Mouse (Mus musculus): ENCODE measurements at regions not wholly inside any gene's neighbourhood (a gene's known extent, or its start where the extent isn't known, plus 50 kb on each side); places are given as distances from the start of the nearest gene placed in this dataset.

GRCm38 (mm10) chr2:21267149-21267761 lies 61.7 kb downstream of the Thnsl1 start:
- WGBS: 55% methylated on average over 6 of the region's 6 CpGs
- H3K27ac ChIP-seq (ENCODE audit: control insufficient read depth, insufficient read depth, low read length): no peak overlapping the region
- no peaks in the 10 kb centered on the region for H3K4me1 ChIP-seq (replicated peaks; ENCODE audit: control insufficient read depth, insufficient read depth, low read length)
- no peak for DNase-seq
- H3K36me3 ChIP-seq (ENCODE audit: control insufficient read depth, insufficient read depth, low read length): no peaks in the 10 kb centered on the region
- H3K27me3 ChIP-seq (ENCODE audit: control insufficient read depth, insufficient read depth, low read length): no peaks in the 10 kb centered on the region
- TF ChIP-seq CTCF (IDR thresholded peaks at IDR 0.05; ENCODE audit: borderline replicate concordance, control insufficient read depth, extremely low read depth, insufficient read depth, low read length, poor library complexity): no peak
- TF ChIP-seq POLR2A (IDR thresholded peaks at IDR 0.05; ENCODE audit: control insufficient read depth, extremely low read depth, insufficient read depth, low read length, poor library complexity): no peak
- no peak overlapping the region for H3K4me3 ChIP-seq (ENCODE audit: control insufficient read depth, insufficient read depth, low read length)

GRCm38 (mm10) chr2:21269989-21270846 lies 64.7 kb downstream of the Thnsl1 start:
- no peak overlapping the region for H3K4me3 ChIP-seq (ENCODE audit: control insufficient read depth, insufficient read depth, low read length)
- H3K36me3 ChIP-seq (ENCODE audit: control insufficient read depth, insufficient read depth, low read length): no peaks in the 10 kb centered on the region
- TF ChIP-seq POLR2A (IDR thresholded peaks at IDR 0.05; ENCODE audit: control insufficient read depth, extremely low read depth, insufficient read depth, low read length, poor library complexity): no peak
- no peak for TF ChIP-seq CTCF (IDR thresholded peaks at IDR 0.05; ENCODE audit: borderline replicate concordance, control insufficient read depth, extremely low read depth, insufficient read depth, low read length, poor library complexity)
- no peak overlapping the region for H3K27ac ChIP-seq (ENCODE audit: control insufficient read depth, insufficient read depth, low read length)
- H3K4me1 ChIP-seq (replicated peaks; ENCODE audit: control insufficient read depth, insufficient read depth, low read length): no peaks in the 10 kb centered on the region
- H3K27me3 ChIP-seq (ENCODE audit: control insufficient read depth, insufficient read depth, low read length): no peaks in the 10 kb centered on the region
- no peak for DNase-seq
- 70% methylated on average over 12 of the region's 12 CpGs for WGBS

DNA sequence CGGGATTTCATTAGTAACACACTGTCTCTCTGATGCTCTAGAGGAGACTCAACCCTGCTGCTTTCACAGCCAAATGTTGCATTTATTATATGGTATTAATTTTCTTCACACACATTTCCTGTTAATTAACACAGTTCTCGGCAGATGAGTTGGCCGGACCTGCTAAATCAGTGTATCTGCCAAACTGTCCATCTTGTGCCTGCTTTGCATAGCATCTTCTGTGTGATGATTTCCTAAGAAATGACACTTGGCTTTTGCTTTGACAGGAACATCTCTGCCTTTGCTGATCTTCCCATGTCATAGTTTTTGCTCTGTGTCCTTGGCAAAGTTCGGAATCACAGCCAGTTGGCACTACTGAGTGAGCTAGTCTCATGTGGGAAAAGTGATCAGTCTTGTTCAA lies 67.9 kb downstream of the Thnsl1 start:
- TF ChIP-seq POLR2A (IDR thresholded peaks at IDR 0.05; ENCODE audit: control insufficient read depth, extremely low read depth, insufficient read depth, low read length, poor library complexity) (no peak), CTCF (IDR thresholded peaks at IDR 0.05; ENCODE audit: borderline replicate concordance, control insufficient read depth, extremely low read depth, insufficient read depth, low read length, poor library complexity) (no peak)
- Histone ChIP-seq H3K27ac (ENCODE audit: control insufficient read depth, insufficient read depth, low read length) (no peak overlapping the region), H3K36me3 (ENCODE audit: control insufficient read depth, insufficient read depth, low read length) (no peaks in the 10 kb centered on the region), H3K4me1 (replicated peaks; ENCODE audit: control insufficient read depth, insufficient read depth, low read length) (no peaks in the 10 kb centered on the region), H3K27me3 (ENCODE audit: control insufficient read depth, insufficient read depth, low read length) (no peaks in the 10 kb centered on the region), H3K4me3 (ENCODE audit: control insufficient read depth, insufficient read depth, low read length) (no peak overlapping the region)
- 93% methylated on average over 4 of the region's 4 CpGs for WGBS
- DNase-seq: no peak

- WGBS: 95% methylated on average over 4 of the region's 4 CpGs
- Histone ChIP-seq H3K36me3 (ENCODE audit: control insufficient read depth, insufficient read depth, low read length) (no peaks in the 10 kb centered on the region), H3K4me1 (replicated peaks; ENCODE audit: control insufficient read depth, insufficient read depth, low read length) (no peaks in the 10 kb centered on the region), H3K27ac (ENCODE audit: control insufficient read depth, insufficient read depth, low read length) (no peak overlapping the region), H3K4me3 (ENCODE audit: control insufficient read depth, insufficient read depth, low read length) (no peak overlapping the region), H3K27me3 (ENCODE audit: control insufficient read depth, insufficient read depth, low read length) (no peaks in the 10 kb centered on the region)
- no peak for TF ChIP-seq POLR2A (IDR thresholded peaks at IDR 0.05; ENCODE audit: control insufficient read depth, extremely low read depth, insufficient read depth, low read length, poor library complexity)
- DNase-seq: no peak
Observed at GRCm38 (mm10) chr2:21275315-21275714, 69.8 kb downstream of the Thnsl1 start.

DNA sequence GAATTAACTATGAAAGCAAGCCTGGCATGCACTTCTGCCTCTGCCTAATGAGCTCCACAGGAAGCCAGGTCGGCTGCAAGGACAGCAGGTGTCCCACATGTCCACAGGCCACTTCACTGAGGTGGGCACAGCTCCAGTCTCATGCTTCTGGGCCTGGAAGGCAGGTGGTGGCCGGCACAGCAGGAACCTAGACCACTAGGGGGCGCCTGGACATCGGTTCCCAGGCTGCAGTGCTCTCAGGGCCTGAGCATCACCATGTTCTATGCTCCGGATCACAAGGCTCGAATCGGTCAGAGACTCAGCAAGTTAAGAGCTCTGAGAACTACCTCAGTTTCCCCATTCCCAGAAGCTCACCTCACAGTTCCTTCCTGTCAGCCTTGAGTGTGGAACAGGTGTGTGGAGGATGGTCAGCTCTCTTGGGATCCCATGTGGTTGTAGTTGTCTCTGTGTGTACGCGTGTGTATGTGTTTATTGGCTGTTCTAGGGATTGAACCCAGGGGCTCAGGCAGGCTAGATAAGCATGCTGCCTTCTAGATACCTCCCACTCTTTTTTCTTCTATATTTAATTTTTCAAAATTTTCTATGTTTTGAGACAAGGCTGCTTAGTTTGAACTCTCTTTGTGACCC lies 75.4 kb downstream of the Thnsl1 start:
- WGBS: 36% methylated on average over 9 of the region's 9 CpGs

DNA sequence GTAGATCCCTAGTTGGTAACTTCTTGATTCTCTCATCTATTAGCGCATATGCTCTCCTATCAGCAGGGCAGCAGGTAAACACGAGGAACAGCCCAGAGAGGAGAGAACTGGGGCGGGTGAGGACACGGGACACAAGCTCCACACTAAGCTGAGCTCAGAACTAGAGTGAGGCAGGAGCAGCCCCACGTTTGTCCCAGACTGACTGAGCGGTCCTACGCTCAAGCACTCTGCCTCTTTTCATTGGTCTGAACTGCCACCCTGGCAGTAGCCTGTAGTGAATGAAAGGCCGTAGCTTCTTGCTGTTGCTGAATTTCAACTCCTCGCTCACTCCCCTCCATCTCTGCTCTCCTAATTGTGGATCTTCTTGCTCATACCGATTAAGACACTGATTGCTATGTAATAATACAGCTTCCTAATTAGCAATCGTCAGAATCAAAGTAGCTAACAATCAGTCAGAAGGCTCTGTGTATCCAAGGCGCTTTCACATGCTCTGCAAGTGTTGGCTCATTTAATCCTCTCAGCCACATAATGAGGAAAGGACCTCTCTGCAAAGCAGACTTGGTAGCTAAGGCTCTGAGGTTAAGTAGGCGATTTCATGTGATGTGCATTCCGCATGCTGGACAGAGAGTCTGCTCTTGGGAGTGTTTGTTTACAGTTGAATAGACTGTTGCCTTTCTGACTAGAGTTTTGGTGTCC lies 77.1 kb downstream of the Thnsl1 start:
- Histone ChIP-seq H3K4me3 (ENCODE audit: control insufficient read depth, insufficient read depth, low read length) (no peak overlapping the region), H3K27ac (ENCODE audit: control insufficient read depth, insufficient read depth, low read length) (no peak overlapping the region), H3K27me3 (ENCODE audit: control insufficient read depth, insufficient read depth, low read length) (no peaks in the 10 kb centered on the region), H3K36me3 (ENCODE audit: control insufficient read depth, insufficient read depth, low read length) (no peaks in the 10 kb centered on the region), H3K4me1 (replicated peaks; ENCODE audit: control insufficient read depth, insufficient read depth, low read length) (no peaks in the 10 kb centered on the region)
- no peak for DNase-seq
- TF ChIP-seq POLR2A (IDR thresholded peaks at IDR 0.05; ENCODE audit: control insufficient read depth, extremely low read depth, insufficient read depth, low read length, poor library complexity) (no peak), CTCF (IDR thresholded peaks at IDR 0.05; ENCODE audit: borderline replicate concordance, control insufficient read depth, extremely low read depth, insufficient read depth, low read length, poor library complexity) (no peak)
- WGBS: 91% methylated on average over 14 of the region's 14 CpGs

More for the DNA sequence above, 75.4 kb downstream of the Thnsl1 start:
- Histone ChIP-seq H3K27ac (ENCODE audit: control insufficient read depth, insufficient read depth, low read length) (no peak overlapping the region), H3K36me3 (ENCODE audit: control insufficient read depth, insufficient read depth, low read length) (no peaks in the 10 kb centered on the region), H3K27me3 (ENCODE audit: control insufficient read depth, insufficient read depth, low read length) (no peaks in the 10 kb centered on the region), H3K4me1 (replicated peaks; ENCODE audit: control insufficient read depth, insufficient read depth, low read length) (no peaks in the 10 kb centered on the region), H3K4me3 (ENCODE audit: control insufficient read depth, insufficient read depth, low read length) (no peak overlapping the region)
- DNase-seq: peak; percentile 49
- TF ChIP-seq CTCF (IDR thresholded peaks at IDR 0.05; ENCODE audit: borderline replicate concordance, control insufficient read depth, extremely low read depth, insufficient read depth, low read length, poor library complexity) (peak; percentile 90), POLR2A (IDR thresholded peaks at IDR 0.05; ENCODE audit: control insufficient read depth, extremely low read depth, insufficient read depth, low read length, poor library complexity) (no peak)
